Mouse (Mus musculus) kidney, embryonic 14.5 days (tissue): ENCODE data around the gene Adcy9. TPM values are rescaled to one million over a fixed set of nuclear protein-coding genes. Genes with fewer than 3 reads are reported as not detected.

Experiments
- ATAC-seq: fragments of 200-750 bp; cut with Nextera tagmentation; 2 replicates; pipeline ENCODE4 v1.8.0; 2017; ENCODE audit warnings: moderate number of reproducible peaks, mild to moderate bottlenecking, moderate TSS enrichment, moderate library complexity; ENCODE audit not compliant: low FRiP score, low TSS enrichment
- H3K27ac ChIP-seq: fragments of 300-500 bp; sonication (generic); 2 replicates; pipeline ENCODE4 v1.5.1; 2014; ENCODE audit warnings: low read depth, mild to moderate bottlenecking, low read length, moderate library complexity, mixed read lengths
- H3K27me3 ChIP-seq: fragments of 300-500 bp; sonication (generic); 2 replicates; pipeline ENCODE4 v1.6.1; 2014; ENCODE audit warnings: mild to moderate bottlenecking, low read length; ENCODE audit not compliant: control insufficient read depth, insufficient read depth
- H3K36me3 ChIP-seq: fragments of 300-500 bp; sonication (generic); 2 replicates; pipeline ENCODE4 v1.6.1; 2014; ENCODE audit warnings: low read length, mixed read lengths; ENCODE audit not compliant: control insufficient read depth, insufficient read depth
- H3K4me1 ChIP-seq: fragments of 300-500 bp; sonication (generic); 2 replicates; pipeline ENCODE4 v1.6.1; 2014; ENCODE audit warnings: low read length, mixed read lengths; ENCODE audit not compliant: control insufficient read depth, insufficient read depth
- H3K4me2 ChIP-seq: fragments of 300-500 bp; sonication (generic); replicated peaks from 2 replicates; pipeline ENCODE4 v1.6.1; 2014; ENCODE audit warnings: low read depth, mild to moderate bottlenecking, low read length
- H3K4me3 ChIP-seq: fragments of 300-500 bp; sonication (generic); 2 replicates; pipeline ENCODE4 v1.5.1; 2014; ENCODE audit warnings: mild to moderate bottlenecking, low read length
- H3K9ac ChIP-seq: fragments of 300-500 bp; sonication (generic); 2 replicates; pipeline ENCODE4 v1.6.1; 2014; ENCODE audit warnings: low read depth, mild to moderate bottlenecking, low read length, moderate library complexity
- H3K9me3 ChIP-seq: fragments of 300-500 bp; sonication (generic); 2 replicates; pipeline ENCODE4 v1.6.1; 2016; ENCODE audit warnings: low read length; ENCODE audit not compliant: control insufficient read depth
- WGBS: fragments of 180-500 bp; shearing (Covaris S2); extraction: QIAGEN DNeasy Blood & Tissue Kit; methylation state at CpG from one replicate; pipeline ENCODE4 v1.1.7; 2014; 5-methylcytosine and 5-hydroxymethylcytosine counted together
- polyA plus RNA-seq: library from polyadenylated mRNA; unstranded; fragments of >200 nt; fragmentation: Nextera tagmentation; extraction: Ambion mirVana; gene quantifications from 2 replicates; pipeline ENCODE4 v1.2.1, GENCODE M21; 2014

Adcy9 gene
- polyA plus RNA-seq, 1 experiment from 2014 or later, result 1.3 TPM

DNA sequence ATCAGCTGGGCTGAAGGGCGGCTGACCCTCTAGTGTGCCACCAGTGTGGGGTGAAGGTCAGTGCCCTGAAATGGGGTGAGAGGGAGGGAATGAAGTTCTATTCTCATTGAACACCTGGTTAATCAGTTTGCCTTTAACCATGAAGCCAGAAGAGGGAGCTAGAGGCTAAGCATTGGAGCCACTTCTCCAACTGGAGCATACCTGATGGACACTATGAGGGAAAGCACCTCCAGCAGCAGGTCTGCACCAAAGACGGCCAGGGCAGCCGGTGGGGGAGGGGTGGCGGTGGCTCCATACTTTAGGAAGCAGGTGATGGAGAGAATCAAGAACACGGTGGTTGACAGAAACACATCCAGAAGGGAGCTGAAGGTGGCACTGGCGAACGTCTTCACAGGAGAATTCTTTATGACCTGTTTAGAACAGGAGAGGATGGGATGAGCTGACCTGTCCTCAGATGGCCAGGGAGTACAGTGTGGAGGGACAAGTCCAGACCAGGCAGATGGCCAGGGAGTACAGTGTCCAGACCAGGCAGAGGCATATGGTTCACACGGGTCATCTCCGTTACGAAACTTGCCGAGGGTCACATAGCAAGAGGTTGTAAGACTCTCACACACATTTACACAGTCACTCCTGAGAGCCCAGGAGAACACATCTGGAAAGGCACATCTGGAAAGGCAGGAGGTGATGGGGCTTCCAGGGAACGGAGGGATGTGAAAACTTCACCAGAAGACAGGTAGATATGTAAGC is 115.9 kb downstream of the Adcy9 start:
- no peak for ATAC-seq
- Histone ChIP-seq H3K9ac (no peak overlapping the region), H3K4me2 (no peak overlapping the region), H3K27me3 (no peaks in the 10 kb centered on the region), H3K27ac (no peak overlapping the region), H3K36me3 (no peaks in the 10 kb centered on the region), H3K4me1 (no peaks in the 10 kb centered on the region), H3K9me3 (no peaks in the 10 kb centered on the region), H3K4me3 (no peak overlapping the region)
- WGBS, result 64% methylated on average over 12 of the region's 12 CpGs

DNA sequence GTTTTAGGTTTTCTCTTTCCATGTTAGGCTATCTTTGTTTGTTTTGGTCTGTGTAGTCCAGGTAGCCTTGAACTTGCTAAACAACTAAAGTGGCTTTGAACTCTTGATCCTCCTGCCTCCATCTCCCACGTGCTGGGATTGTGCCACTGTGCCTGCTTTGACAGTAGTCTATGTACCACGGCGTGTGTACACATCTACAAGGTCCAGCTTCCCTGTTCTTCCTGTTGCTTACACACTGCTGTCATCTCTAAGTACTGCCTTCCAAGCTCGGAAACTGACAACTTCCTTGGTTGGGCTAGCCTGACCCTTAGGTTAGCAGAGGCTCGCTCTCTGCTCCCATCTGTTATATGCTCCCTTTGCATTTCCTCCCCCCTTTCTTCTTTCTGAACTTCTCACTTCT is 116.7 kb downstream of the Adcy9 start:
- Histone ChIP-seq H3K4me3 (no peak overlapping the region), H3K36me3 (no peaks in the 10 kb centered on the region), H3K9me3 (no peaks in the 10 kb centered on the region), H3K27ac (no peak overlapping the region), H3K4me2 (no peak overlapping the region), H3K27me3 (no peaks in the 10 kb centered on the region), H3K9ac (no peak overlapping the region), H3K4me1 (no peaks in the 10 kb centered on the region)
- no peak for ATAC-seq
- WGBS, result 87% methylated on average over 5 of the region's 5 CpGs

DNA sequence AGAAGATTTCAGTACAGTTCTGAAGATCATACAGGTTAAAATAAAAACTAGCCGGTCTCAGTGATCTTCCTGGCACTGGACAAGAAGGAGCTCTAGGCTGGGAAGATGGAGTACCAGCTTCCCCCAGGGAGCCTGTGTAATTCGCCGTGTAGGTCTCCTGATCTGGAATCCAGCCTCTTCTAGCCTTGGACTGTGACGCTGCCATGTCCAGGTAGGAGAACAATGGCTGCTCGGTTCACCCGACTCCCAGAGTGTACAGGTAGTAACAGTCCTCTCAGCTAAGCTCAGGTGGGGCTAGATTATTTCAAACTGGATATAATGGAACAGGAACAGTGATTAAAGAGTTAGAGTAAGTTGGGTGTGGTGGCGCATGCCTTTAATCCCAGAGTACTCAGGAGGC is 120.0 kb downstream of the Adcy9 start:
- H3K4me2 ChIP-seq, result no peak overlapping the region
- WGBS, result 92% methylated on average over 7 of the region's 7 CpGs
- no peak for ATAC-seq
- no peaks in the 10 kb centered on the region for H3K4me1 ChIP-seq
- no peaks in the 10 kb centered on the region for H3K9me3 ChIP-seq
- no peak overlapping the region for H3K27ac ChIP-seq
- no peak overlapping the region for H3K9ac ChIP-seq
- H3K36me3 ChIP-seq, result no peaks in the 10 kb centered on the region
- H3K4me3 ChIP-seq, result no peak overlapping the region
- H3K27me3 ChIP-seq, result no peaks in the 10 kb centered on the region

DNA sequence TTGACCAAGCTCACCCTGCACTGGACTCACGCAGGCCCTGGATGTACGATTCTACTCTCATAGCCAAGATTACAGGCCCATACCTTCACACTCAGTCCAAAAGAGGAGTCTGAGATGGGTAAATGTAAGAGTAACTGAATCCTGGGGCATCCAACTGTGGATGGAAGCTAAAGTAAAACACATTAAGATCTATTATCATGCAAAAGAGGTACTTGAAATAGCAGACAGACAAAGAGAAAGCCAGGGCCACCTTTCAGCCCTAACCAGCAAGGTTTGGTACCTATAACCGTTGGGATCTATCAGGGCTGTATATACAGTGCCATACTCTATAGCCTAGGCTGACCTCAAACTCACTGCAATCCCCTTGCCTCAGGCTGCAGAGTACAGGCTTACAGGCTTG is 127.0 kb downstream of the Adcy9 start:
- Histone ChIP-seq H3K9ac (no peak overlapping the region), H3K4me1 (no peaks in the 10 kb centered on the region), H3K36me3 (no peaks in the 10 kb centered on the region), H3K27me3 (no peaks in the 10 kb centered on the region), H3K9me3 (no peaks in the 10 kb centered on the region), H3K4me3 (no peak overlapping the region), H3K4me2 (no peak overlapping the region), H3K27ac (no peak overlapping the region)
- no peak for ATAC-seq
- WGBS, result 88% methylated on average over 3 of the region's 3 CpGs

DNA sequence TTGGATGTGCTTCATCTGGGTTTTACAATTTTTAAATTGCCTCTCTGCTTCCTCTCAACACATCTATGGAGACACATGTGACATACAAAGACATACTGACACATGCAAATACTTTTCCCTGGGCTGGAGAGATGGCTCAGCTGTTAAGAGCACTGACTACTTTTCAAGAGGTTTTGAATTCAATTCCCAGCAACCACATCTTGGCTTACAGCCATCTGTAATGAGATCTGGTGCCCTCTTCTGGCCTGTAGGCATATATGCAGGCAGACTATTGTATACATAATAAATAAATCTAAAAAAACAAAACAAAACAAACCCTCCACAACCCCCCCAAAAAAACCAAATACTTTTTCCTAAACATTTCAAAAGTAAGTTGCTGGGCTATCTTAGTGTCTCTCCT is 130.8 kb downstream of the Adcy9 start:
- H3K4me3 ChIP-seq, result no peak overlapping the region
- H3K4me2 ChIP-seq, result no peak overlapping the region
- no peaks in the 10 kb centered on the region for H3K9me3 ChIP-seq
- no peaks in the 10 kb centered on the region for H3K27me3 ChIP-seq
- H3K27ac ChIP-seq, result no peak overlapping the region
- no peak for ATAC-seq
- no peaks in the 10 kb centered on the region for H3K4me1 ChIP-seq
- H3K36me3 ChIP-seq, result no peaks in the 10 kb centered on the region
- H3K9ac ChIP-seq, result no peak overlapping the region

DNA sequence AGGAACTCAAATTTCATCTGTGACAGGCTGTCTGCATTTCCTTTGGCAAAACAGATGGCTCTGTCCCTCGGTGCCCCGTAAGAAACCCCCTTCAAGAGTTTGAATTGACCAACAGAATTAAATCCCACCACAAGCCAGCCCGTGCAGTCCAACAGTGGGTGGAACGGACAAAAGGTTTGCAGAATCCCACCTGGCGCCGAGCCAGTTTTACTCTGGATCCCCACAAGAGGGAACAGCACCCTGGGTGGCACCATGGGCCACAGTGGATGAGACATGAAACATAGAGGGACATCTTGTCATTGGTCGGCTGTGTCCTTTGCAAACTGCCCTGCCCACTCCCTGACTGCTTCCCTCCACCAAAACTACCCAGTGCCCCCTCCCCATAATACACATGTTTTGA is 133.7 kb downstream of the Adcy9 start:
- no peak overlapping the region for H3K27ac ChIP-seq
- H3K36me3 ChIP-seq, result no peaks in the 10 kb centered on the region
- no peak for ATAC-seq
- H3K9ac ChIP-seq, result no peak overlapping the region
- no peaks in the 10 kb centered on the region for H3K4me1 ChIP-seq
- no peaks in the 10 kb centered on the region for H3K9me3 ChIP-seq
- no peaks in the 10 kb centered on the region for H3K27me3 ChIP-seq
- no peak overlapping the region for H3K4me3 ChIP-seq
- WGBS, result 82% methylated on average over 7 of the region's 7 CpGs
- H3K4me2 ChIP-seq, result no peak overlapping the region

DNA sequence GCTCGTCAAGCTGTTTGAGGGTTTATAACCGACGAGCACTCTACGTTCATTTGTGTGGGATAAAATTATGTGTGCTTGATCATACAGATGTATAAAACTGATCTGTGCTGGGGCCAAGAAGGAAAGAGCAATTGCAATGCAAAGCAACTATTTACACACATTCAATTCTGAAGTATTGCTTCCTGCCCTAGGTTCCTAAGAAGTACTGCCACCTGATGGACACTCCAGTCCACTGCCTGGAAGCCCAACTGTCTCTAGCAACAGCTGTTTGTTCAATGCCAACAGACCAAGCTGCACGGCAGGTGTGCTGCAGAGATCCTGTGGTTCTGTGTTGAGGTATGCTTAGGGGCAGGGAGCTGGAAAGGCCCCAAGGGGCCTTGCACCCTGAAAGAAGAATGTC is 135.0 kb downstream of the Adcy9 start:
- ATAC-seq, result no peak
- no peak overlapping the region for H3K27ac ChIP-seq
- H3K4me2 ChIP-seq, result no peak overlapping the region
- H3K27me3 ChIP-seq, result no peaks in the 10 kb centered on the region
- H3K4me1 ChIP-seq, result no peaks in the 10 kb centered on the region
- H3K36me3 ChIP-seq, result no peaks in the 10 kb centered on the region
- no peaks in the 10 kb centered on the region for H3K9me3 ChIP-seq
- 67% methylated on average over 5 of the region's 5 CpGs for WGBS
- no peak overlapping the region for H3K4me3 ChIP-seq
- no peak overlapping the region for H3K9ac ChIP-seq

DNA sequence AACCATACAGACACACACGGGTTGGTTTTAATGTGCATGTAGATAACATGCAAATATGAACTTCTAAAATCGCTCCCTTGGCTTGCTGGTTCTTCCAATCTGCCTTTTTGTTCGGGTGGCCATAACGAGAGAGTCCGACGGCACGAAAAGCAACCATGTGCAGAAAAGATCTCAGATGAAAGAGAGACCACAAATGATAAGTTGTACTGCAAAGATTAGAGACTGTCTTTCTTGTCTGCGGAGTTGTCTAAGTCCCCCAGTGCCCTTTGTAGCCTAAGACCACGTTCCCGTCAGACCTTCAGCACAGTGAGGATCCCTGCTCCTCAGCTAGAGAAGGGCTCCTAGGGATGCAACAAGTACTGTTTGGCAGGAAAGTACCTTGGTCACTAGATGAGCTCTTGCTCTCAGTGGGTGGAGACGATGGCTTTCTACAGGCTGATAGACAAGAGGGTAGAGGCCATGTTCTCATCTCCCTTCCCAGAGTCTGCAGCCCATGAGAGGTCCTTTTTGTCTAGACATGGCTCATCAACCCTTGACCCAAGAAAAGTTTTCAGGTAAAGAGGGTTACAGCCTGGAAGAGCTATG is 136.9 kb downstream of the Adcy9 start:
- no peaks in the 10 kb centered on the region for H3K36me3 ChIP-seq
- ATAC-seq, result no peak
- 90% methylated on average over 11 of the region's 11 CpGs for WGBS

DNA sequence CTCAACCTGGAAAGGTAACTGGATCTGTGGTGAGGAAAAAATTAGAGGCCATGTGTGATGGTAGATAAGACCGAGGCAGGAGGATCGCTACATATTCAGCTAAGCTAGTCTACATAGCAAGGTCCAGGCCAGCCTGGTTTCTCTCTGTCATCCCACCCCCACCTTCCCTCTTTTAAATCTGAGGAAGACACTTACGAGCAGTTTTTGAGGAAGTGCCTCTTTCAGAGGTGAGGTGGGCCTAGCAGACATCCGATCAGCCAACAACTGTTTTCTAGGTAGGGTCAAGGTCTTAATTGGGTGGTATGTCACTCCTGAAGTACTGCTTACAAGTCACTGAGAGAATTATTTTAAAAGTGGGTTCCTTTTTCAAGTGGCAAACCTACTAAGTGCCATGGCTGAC is 138.8 kb downstream of the Adcy9 start:
- ATAC-seq, result no peak
- H3K9me3 ChIP-seq, result no peaks in the 10 kb centered on the region
- H3K9ac ChIP-seq, result no peak overlapping the region
- H3K4me3 ChIP-seq, result no peak overlapping the region
- H3K27ac ChIP-seq, result no peak overlapping the region
- no peaks in the 10 kb centered on the region for H3K36me3 ChIP-seq
- H3K4me1 ChIP-seq, result no peaks in the 10 kb centered on the region
- WGBS, result 76% methylated on average over 4 of the region's 4 CpGs
- H3K4me2 ChIP-seq, result no peak overlapping the region
- H3K27me3 ChIP-seq, result no peaks in the 10 kb centered on the region

More for the DNA sequence above, 136.9 kb downstream of the Adcy9 start:
- Histone ChIP-seq H3K4me2 (no peak overlapping the region), H3K27me3 (no peaks in the 10 kb centered on the region), H3K9ac (no peak overlapping the region), H3K27ac (no peak overlapping the region), H3K4me3 (no peak overlapping the region), H3K9me3 (no peaks in the 10 kb centered on the region), H3K4me1 (no peaks in the 10 kb centered on the region)
